Mouse (Mus musculus) cerebral cortex, adult 2 months (tissue): Measurements from ENCODE around the gene Nsg2.

Experiments
- WGBS: fragments of 180-500 bp; shearing (Covaris S2); methylation state at CpG from one replicate; pipeline ENCODE4 v1.1.7; 2018; 5-methylcytosine and 5-hydroxymethylcytosine counted together

Nsg2 gene

GRCm38 (mm10) chr11:32013561-32013960 is 13.3 kb downstream of the Nsg2 start:
- 69% methylated on average over 1 of the region's 1 CpGs for WGBS

GRCm38 (mm10) chr11:32018201-32018600 is 17.9 kb downstream of the Nsg2 start:
- 43% methylated on average over 4 of the region's 4 CpGs for WGBS

- whole genome bisulfite sequencing, result 21% methylated on average over 8 of the region's 8 CpGs
These were observed 20.0 kb downstream of the Nsg2 start for GRCm38 (mm10) chr11:32020031-32020965.

- 58% methylated on average over 5 of the region's 5 CpGs for WGBS
These were observed 26.4 kb downstream of the Nsg2 start for GRCm38 (mm10) chr11:32026634-32027033.

- 30% methylated on average over 7 of the region's 7 CpGs for WGBS
These were observed 27.4 kb downstream of the Nsg2 start for GRCm38 (mm10) chr11:32027474-32028342.

GRCm38 (mm10) chr11:32028605-32029004 is 28.3 kb downstream of the Nsg2 start:
- 51% methylated on average over 3 of the region's 3 CpGs for WGBS

GRCm38 (mm10) chr11:32029356-32029755 is 29.1 kb downstream of the Nsg2 start:
- 56% methylated on average over 5 of the region's 5 CpGs for WGBS

GRCm38 (mm10) chr11:32031396-32031795 is 31.1 kb downstream of the Nsg2 start:
- 73% methylated on average over 4 of the region's 4 CpGs for WGBS

GRCm38 (mm10) chr11:32032053-32032452 is 31.8 kb downstream of the Nsg2 start:
- 69% methylated on average over 9 of the region's 9 CpGs for WGBS

GRCm38 (mm10) chr11:32035831-32036230 is 35.6 kb downstream of the Nsg2 start:
- WGBS, result 43% methylated on average over 5 of the region's 5 CpGs

GRCm38 (mm10) chr11:32039656-32040055 is 39.4 kb downstream of the Nsg2 start:
- 32% methylated on average over 4 of the region's 4 CpGs for WGBS

GRCm38 (mm10) chr11:32057389-32057788 is 57.1 kb downstream of the Nsg2 start:
- 83% methylated on average over 11 of the region's 11 CpGs for WGBS

- 62% methylated on average over 13 of the region's 13 CpGs for WGBS
These were observed 57.6 kb downstream of the Nsg2 start for GRCm38 (mm10) chr11:32057861-32058260.

GRCm38 (mm10) chr11:32061020-32061419 is 60.8 kb downstream of the Nsg2 start:
- WGBS, result 31% methylated on average over 2 of the region's 2 CpGs

GRCm38 (mm10) chr11:32061874-32062273 is 61.6 kb downstream of the Nsg2 start:
- 39% methylated on average over 10 of the region's 10 CpGs for WGBS

GRCm38 (mm10) chr11:32063775-32064510 is 63.7 kb downstream of the Nsg2 start:
- 34% methylated on average over 10 of the region's 10 CpGs for WGBS

GRCm38 (mm10) chr11:32064511-32064862 is 64.2 kb downstream of the Nsg2 start:
- WGBS, result 33% methylated on average over 5 of the region's 5 CpGs

- WGBS, result 58% methylated on average over 12 of the region's 12 CpGs
These were observed 68.7 kb downstream of the Nsg2 start for GRCm38 (mm10) chr11:32068736-32069490.

- 89% methylated on average over 2 of the region's 2 CpGs for WGBS
These were observed 74.9 kb downstream of the Nsg2 start for GRCm38 (mm10) chr11:32075163-32075562.

- WGBS, result 25% methylated on average over 3 of the region's 3 CpGs
These were observed 83.2 kb downstream of the Nsg2 start for GRCm38 (mm10) chr11:32083462-32083861.

GRCm38 (mm10) chr11:32086525-32086924 is 86.3 kb downstream of the Nsg2 start:
- WGBS, result 31% methylated on average over 1 of the region's 1 CpGs
